Mouse (Mus musculus) lung, postnatal 0 days (tissue): Measurements from ENCODE around the gene Bcas2.

Experiments
- CTCF ChIP-seq: IDR thresholded peaks from 2 replicates; pipeline ENCODE4 v1.5.1; 2016; ENCODE audit warnings: antibody characterized with exemption, mild to moderate bottlenecking
- EP300 ChIP-seq: IDR thresholded peaks from 2 replicates; pipeline ENCODE4 v1.6.1; 2016; ENCODE audit warnings: antibody characterized with exemption, mild to moderate bottlenecking, control low read depth

GRCm38 (mm10) chr3:103147775-103148174 is 23.7 kb upstream of the Bcas2 start:
- peak; percentile 29; the same call in 1 of the 2 replicates for TF ChIP-seq CTCF
- no peak for TF ChIP-seq EP300
